Mouse (Mus musculus): ENCODE measurements at regions not wholly inside any gene's neighbourhood (a gene's known extent, or its start where the extent isn't known, plus 50 kb on each side); places are given as distances from the start of the nearest gene placed in this dataset.
A peak's percentile ranks its signal among the peaks of the same experiment; 100 is the strongest.

DNA sequence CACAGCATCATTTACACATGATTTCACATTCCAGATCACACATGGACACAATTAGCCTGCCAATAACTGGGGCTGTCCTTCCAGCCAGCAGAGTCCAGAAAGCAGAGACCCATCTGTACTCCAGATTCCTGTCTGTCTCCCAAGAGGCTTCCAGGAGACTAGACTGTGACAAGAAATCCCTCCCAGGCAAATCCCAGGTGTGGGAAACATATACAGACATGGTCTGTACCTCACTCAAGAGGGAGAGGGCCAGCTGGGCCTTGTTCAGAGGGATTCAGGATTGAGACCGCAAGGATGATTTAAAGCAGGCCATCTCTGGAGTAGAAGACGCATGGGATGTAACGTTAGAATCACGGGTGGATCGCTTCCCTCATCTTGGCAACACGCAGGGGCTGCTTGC is 182.7 kb upstream of the Prr30 start:
- WGBS = 86% methylated on average over 6 of the region's 6 CpGs

DNA sequence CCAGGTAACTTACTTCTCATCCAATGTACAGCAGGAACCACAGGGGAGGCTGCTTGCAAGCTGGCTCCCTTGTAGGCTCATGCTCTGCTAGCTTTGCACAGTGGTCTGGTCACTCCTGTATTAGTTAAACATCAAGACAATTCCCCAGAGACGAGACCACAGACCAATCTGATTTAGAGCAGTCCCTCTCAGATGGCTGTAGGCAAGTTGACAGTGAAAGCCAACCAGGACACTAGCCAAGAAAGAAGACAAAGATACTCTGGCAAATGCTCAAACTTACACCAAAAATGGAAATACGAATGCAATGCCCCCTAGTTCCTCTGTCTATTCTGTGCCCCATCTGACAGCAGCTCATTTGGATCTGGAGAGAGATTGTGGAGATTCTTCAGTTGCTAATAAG is 181.8 kb upstream of the Prr30 start:
- Histone ChIP-seq H3K36me3 (ENCODE audit: control insufficient read depth, insufficient read depth, low read length) (no peaks in the 10 kb centered on the region), H3K4me1 (ENCODE audit: control insufficient read depth, insufficient read depth, low read length) (peaks cover 12% of the 10 kb centered on the region), H3K4me2 (ENCODE audit: low read length) (no peak overlapping the region), H3K9me3 (ENCODE audit: control insufficient read depth, low read length) (no peaks in the 10 kb centered on the region), H3K4me3 (replicated peaks; ENCODE audit: low read depth, low read length) (no peak overlapping the region), H3K27me3 (ENCODE audit: control insufficient read depth, insufficient read depth, low read length) (no peaks in the 10 kb centered on the region), H3K27ac (replicated peaks; ENCODE audit: low read depth, low read length) (no peak overlapping the region), H3K9ac (replicated peaks; ENCODE audit: low read length) (no peak overlapping the region)
- no peak for ATAC-seq (ENCODE audit: low FRiP score, low TSS enrichment)
- peak; percentile 31 for DNase-seq
- 79% methylated on average over 2 of the region's 2 CpGs for WGBS

More for the DNA sequence above, 182.7 kb upstream of the Prr30 start:
- Histone ChIP-seq H3K27me3 (ENCODE audit: control insufficient read depth, insufficient read depth, low read length) (no peaks in the 10 kb centered on the region), H3K36me3 (ENCODE audit: control insufficient read depth, insufficient read depth, low read length) (no peaks in the 10 kb centered on the region), H3K9ac (replicated peaks; ENCODE audit: low read length) (no peak overlapping the region), H3K27ac (replicated peaks; ENCODE audit: low read depth, low read length) (no peak overlapping the region), H3K4me1 (ENCODE audit: control insufficient read depth, insufficient read depth, low read length) (peaks cover 12% of the 10 kb centered on the region), H3K4me3 (replicated peaks; ENCODE audit: low read depth, low read length) (no peak overlapping the region), H3K9me3 (ENCODE audit: control insufficient read depth, low read length) (no peaks in the 10 kb centered on the region), H3K4me2 (ENCODE audit: low read length) (no peak overlapping the region)
- no peak for ATAC-seq (ENCODE audit: low FRiP score, low TSS enrichment)
- no peak for DNase-seq

DNA sequence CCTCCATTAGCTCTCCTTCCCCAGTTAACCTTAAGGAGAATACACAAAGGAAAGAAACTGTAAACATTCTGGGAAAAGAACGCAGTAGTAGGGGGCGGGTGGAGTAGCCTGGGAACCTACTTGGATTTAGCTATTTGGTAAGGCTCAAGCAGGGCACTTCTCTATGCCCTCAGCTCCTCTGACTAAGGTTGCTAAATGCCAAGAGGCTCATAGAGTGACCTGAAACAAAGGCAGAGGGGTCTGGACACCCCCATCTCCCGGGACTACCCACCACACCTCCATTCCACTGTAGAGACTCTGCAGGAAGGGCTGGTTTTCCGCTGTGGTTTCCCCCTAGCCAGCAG is 179.5 kb upstream of the Prr30 start:
- H3K4me2 ChIP-seq (ENCODE audit: low read length) = peak overlapping the region; percentile 57; the same call in 1 of the 2 replicates
- H3K4me3 ChIP-seq (replicated peaks; ENCODE audit: low read depth, low read length) = no peak overlapping the region
- DNase-seq (no peak), ATAC-seq (ENCODE audit: low FRiP score, low TSS enrichment) (peak; percentile 43)
- H3K36me3 ChIP-seq (ENCODE audit: control insufficient read depth, insufficient read depth, low read length) = no peaks in the 10 kb centered on the region
- H3K27me3 ChIP-seq (ENCODE audit: control insufficient read depth, insufficient read depth, low read length) = no peaks in the 10 kb centered on the region
- H3K9me3 ChIP-seq (ENCODE audit: control insufficient read depth, low read length) = no peaks in the 10 kb centered on the region
- peak overlapping the region; percentile 49; the same call in 1 of the 2 replicates for H3K9ac ChIP-seq (replicated peaks; ENCODE audit: low read length)
- 48% methylated on average over 4 of the region's 4 CpGs for WGBS
- peak overlapping the region; percentile 75; the same call in 1 of the 2 replicates for H3K27ac ChIP-seq (replicated peaks; ENCODE audit: low read depth, low read length)
- H3K4me1 ChIP-seq (ENCODE audit: control insufficient read depth, insufficient read depth, low read length) = peaks cover 19% of the 10 kb centered on the region

DNA sequence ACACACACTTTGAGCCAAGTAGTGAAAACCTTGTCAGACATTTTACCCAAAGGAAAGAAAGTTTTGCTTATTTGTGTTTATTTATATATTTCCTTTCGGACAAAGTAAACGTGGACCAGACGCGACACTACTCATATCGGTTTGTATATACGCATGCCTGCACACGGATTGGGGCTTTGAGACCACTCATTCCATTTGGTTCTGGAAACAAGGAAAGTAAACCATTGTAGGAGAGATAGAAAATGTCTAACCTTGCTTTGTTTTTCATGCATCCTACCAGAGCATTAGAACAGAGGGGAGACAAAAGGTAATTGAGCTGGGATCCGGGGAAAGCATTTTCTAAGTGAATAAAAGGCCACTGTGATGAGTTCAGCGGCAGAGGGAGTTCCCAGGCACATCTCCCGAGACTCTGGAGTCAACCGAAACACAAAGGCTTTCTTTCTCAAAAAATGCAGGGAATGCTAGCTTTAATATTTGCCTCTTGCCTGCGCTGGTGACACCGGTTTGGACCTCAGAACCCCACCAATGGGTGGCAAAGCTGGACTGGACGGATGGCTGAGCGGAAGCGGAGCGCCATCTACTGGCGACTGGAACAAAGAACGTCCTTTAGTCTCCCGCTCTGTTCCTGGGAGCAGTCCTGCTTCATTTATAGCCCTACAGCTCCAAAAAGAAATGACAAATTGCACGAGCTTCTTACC is 179.0 kb upstream of the Prr30 start:
- ATAC-seq (ENCODE audit: low FRiP score, low TSS enrichment) = peak; percentile 91
- Histone ChIP-seq H3K4me2 (ENCODE audit: low read length) (peak overlapping the region; percentile 57), H3K9ac (replicated peaks; ENCODE audit: low read length) (peak overlapping the region; percentile 49; the same call in 1 of the 2 replicates), H3K4me1 (ENCODE audit: control insufficient read depth, insufficient read depth, low read length) (peaks cover 19% of the 10 kb centered on the region), H3K4me3 (replicated peaks; ENCODE audit: low read depth, low read length) (peak overlapping the region; percentile 22), H3K36me3 (ENCODE audit: control insufficient read depth, insufficient read depth, low read length) (no peaks in the 10 kb centered on the region), H3K27me3 (ENCODE audit: control insufficient read depth, insufficient read depth, low read length) (no peaks in the 10 kb centered on the region), H3K27ac (replicated peaks; ENCODE audit: low read depth, low read length) (peak overlapping the region; percentile 75), H3K9me3 (ENCODE audit: control insufficient read depth, low read length) (no peaks in the 10 kb centered on the region)
- peak; percentile 94 for DNase-seq
- 21% methylated on average over 21 of the region's 21 CpGs for WGBS

DNA sequence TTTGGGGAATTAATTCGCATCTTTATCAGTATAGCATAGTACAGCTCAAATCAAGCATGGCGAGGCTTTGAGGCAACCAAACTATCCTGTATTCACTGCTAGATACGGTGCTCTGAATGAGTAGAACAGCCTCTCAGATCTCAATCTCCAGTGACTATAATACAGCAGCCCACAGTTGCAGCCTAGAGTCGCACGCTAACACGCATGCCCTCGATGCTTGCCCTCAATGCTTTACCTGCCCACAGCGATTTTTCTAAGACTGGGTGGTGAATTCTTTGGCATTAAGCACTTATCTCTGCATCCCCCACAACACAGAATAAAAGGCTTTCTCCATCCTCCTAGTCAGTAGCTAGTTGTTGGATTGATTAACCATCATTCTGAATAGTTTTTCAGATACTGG is 178.4 kb upstream of the Prr30 start:
- H3K9me3 ChIP-seq (ENCODE audit: control insufficient read depth, low read length) = no peaks in the 10 kb centered on the region
- whole genome bisulfite sequencing = 34% methylated on average over 8 of the region's 8 CpGs
- ATAC-seq (ENCODE audit: low FRiP score, low TSS enrichment) (no peak), DNase-seq (peak; percentile 58)
- 0 out of 2 replicates have a peak overlapping the region, but pooled peaks have one; percentile 22 for H3K4me3 ChIP-seq (replicated peaks; ENCODE audit: low read depth, low read length)
- H3K36me3 ChIP-seq (ENCODE audit: control insufficient read depth, insufficient read depth, low read length) = no peaks in the 10 kb centered on the region
- H3K4me2 ChIP-seq (ENCODE audit: low read length) = peak overlapping the region; percentile 57
- peak overlapping the region; percentile 75 for H3K27ac ChIP-seq (replicated peaks; ENCODE audit: low read depth, low read length)
- peaks cover 19% of the 10 kb centered on the region for H3K4me1 ChIP-seq (ENCODE audit: control insufficient read depth, insufficient read depth, low read length)
- H3K9ac ChIP-seq (replicated peaks; ENCODE audit: low read length) = 0 out of 2 replicates have a peak overlapping the region, but pooled peaks have one; percentile 23
- no peaks in the 10 kb centered on the region for H3K27me3 ChIP-seq (ENCODE audit: control insufficient read depth, insufficient read depth, low read length)

DNA sequence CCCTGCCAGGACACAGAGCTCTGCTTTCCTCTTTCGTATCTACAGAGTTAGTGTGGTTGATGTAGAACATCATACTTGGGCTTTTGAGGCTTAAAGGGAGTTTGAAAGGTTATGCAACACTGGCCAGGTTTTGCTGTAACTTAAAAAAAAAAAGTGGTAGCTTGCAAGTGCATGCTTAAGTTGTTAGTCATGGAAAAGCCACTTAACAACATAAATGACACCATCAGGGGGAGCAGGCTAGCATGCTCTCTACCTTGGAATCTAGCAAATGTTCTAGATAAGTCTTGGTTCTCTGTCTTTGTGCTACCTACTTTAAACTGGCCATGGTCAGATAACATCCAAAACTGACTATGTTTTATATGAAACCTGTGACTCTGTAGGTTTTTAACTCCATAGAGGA is 176.6 kb upstream of the Prr30 start:
- H3K9ac ChIP-seq (replicated peaks; ENCODE audit: low read length) = no peak overlapping the region

DNA sequence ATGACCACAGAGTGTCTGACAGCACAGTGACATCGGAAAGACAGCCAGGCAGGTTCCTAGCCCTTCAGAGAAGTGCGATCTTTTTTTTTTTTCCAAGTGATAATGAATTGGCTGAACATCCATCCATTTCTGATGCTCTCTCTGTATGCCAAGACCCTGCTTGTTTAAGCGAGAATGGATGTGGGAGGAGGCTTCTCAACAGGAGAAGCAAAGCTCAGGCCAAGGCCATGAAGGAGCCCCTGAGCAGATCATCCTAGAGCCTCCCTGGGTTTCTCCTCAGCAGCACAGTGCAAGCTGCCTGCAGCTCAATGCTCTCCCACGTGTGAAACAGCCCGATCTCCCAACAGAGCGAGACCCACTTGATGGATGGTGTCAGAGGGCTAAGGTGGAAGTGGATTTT is 175.7 kb upstream of the Prr30 start:
- peaks cover 19% of the 10 kb centered on the region for H3K4me1 ChIP-seq (ENCODE audit: control insufficient read depth, insufficient read depth, low read length)
- no peak for ATAC-seq (ENCODE audit: low FRiP score, low TSS enrichment)
- no peak overlapping the region for H3K4me3 ChIP-seq (replicated peaks; ENCODE audit: low read depth, low read length)
- no peaks in the 10 kb centered on the region for H3K27me3 ChIP-seq (ENCODE audit: control insufficient read depth, insufficient read depth, low read length)
- H3K9ac ChIP-seq (replicated peaks; ENCODE audit: low read length) = no peak overlapping the region
- H3K4me2 ChIP-seq (ENCODE audit: low read length) = no peak overlapping the region
- H3K27ac ChIP-seq (replicated peaks; ENCODE audit: low read depth, low read length) = no peak overlapping the region
- DNase-seq = no peak
- no peaks in the 10 kb centered on the region for H3K36me3 ChIP-seq (ENCODE audit: control insufficient read depth, insufficient read depth, low read length)
- WGBS = 49% methylated on average over 6 of the region's 6 CpGs
- no peaks in the 10 kb centered on the region for H3K9me3 ChIP-seq (ENCODE audit: control insufficient read depth, low read length)

More for the DNA sequence above, 176.6 kb upstream of the Prr30 start:
- ATAC-seq (ENCODE audit: low FRiP score, low TSS enrichment) (no peak), DNase-seq (no peak)
- no peak overlapping the region for H3K4me2 ChIP-seq (ENCODE audit: low read length)
- no peaks in the 10 kb centered on the region for H3K27me3 ChIP-seq (ENCODE audit: control insufficient read depth, insufficient read depth, low read length)
- H3K27ac ChIP-seq (replicated peaks; ENCODE audit: low read depth, low read length) = no peak overlapping the region
- H3K36me3 ChIP-seq (ENCODE audit: control insufficient read depth, insufficient read depth, low read length) = no peaks in the 10 kb centered on the region
- H3K9me3 ChIP-seq (ENCODE audit: control insufficient read depth, low read length) = no peaks in the 10 kb centered on the region
- H3K4me1 ChIP-seq (ENCODE audit: control insufficient read depth, insufficient read depth, low read length) = peaks cover 19% of the 10 kb centered on the region
- no peak overlapping the region for H3K4me3 ChIP-seq (replicated peaks; ENCODE audit: low read depth, low read length)
- 83% methylated on average over 1 of the region's 1 CpGs for WGBS

DNA sequence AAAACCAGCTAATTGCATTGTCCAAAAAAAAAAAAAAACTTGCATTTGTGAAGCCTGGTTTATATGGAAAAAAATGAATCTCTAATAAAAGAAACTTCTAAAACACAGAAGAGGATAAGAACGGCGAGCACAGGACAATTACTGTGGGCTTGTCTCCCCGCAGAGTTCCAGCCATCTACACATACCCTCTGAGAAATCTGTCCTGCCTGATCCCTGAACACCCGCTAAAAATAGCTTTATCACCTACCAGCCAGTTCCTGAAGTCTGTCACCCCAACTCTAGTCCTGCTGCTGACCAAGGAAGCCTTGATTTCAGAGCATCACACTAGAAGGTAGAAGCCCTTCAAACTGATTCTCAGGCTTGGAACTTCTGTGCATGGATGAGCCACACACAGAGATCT is 173.7 kb upstream of the Prr30 start:
- no peak overlapping the region for H3K9ac ChIP-seq (replicated peaks; ENCODE audit: low read length)
- no peaks in the 10 kb centered on the region for H3K9me3 ChIP-seq (ENCODE audit: control insufficient read depth, low read length)
- no peak overlapping the region for H3K4me2 ChIP-seq (ENCODE audit: low read length)
- 96% methylated on average over 4 of the region's 4 CpGs for WGBS
- no peak overlapping the region for H3K4me3 ChIP-seq (replicated peaks; ENCODE audit: low read depth, low read length)
- H3K4me1 ChIP-seq (ENCODE audit: control insufficient read depth, insufficient read depth, low read length) = peaks cover 14% of the 10 kb centered on the region
- no peaks in the 10 kb centered on the region for H3K27me3 ChIP-seq (ENCODE audit: control insufficient read depth, insufficient read depth, low read length)
- ATAC-seq (ENCODE audit: low FRiP score, low TSS enrichment) (no peak), DNase-seq (no peak)
- no peak overlapping the region for H3K27ac ChIP-seq (replicated peaks; ENCODE audit: low read depth, low read length)
- no peaks in the 10 kb centered on the region for H3K36me3 ChIP-seq (ENCODE audit: control insufficient read depth, insufficient read depth, low read length)

DNA sequence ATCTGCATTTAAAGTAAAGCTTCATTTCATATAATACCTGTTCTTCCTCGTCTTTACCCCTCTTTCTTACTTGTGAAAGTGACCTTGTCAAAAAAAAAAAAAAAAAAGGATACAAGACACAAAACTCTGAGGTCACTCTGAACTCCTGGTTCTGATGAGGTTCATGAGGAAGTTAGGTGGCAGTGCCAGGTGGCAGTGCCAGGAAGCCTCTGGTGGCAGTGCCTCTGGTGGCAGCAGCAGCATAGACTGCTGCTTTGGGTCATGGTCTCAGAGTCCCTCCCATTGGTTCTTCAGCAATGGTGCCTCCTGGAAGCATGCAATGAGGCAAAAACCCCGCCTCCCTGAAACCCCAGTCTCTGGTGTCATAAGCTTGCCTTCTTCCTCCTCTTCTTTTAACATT is 159.7 kb upstream of the Prr30 start:
- Histone ChIP-seq H3K9me3 (ENCODE audit: control insufficient read depth, low read length) (no peaks in the 10 kb centered on the region), H3K9ac (replicated peaks; ENCODE audit: low read length) (no peak overlapping the region), H3K4me1 (ENCODE audit: control insufficient read depth, insufficient read depth, low read length) (no peaks in the 10 kb centered on the region), H3K4me2 (ENCODE audit: low read length) (no peak overlapping the region), H3K27me3 (ENCODE audit: control insufficient read depth, insufficient read depth, low read length) (no peaks in the 10 kb centered on the region), H3K27ac (replicated peaks; ENCODE audit: low read depth, low read length) (no peak overlapping the region), H3K4me3 (replicated peaks; ENCODE audit: low read depth, low read length) (no peak overlapping the region), H3K36me3 (ENCODE audit: control insufficient read depth, insufficient read depth, low read length) (no peaks in the 10 kb centered on the region)
- DNase-seq (no peak), ATAC-seq (ENCODE audit: low FRiP score, low TSS enrichment) (no peak)
- WGBS = 82% methylated on average over 2 of the region's 2 CpGs
